Mouse (Mus musculus) limb, embryonic 14.5 days (tissue): Measurements from ENCODE around the gene Wnt8b. TPM values are rescaled to one million over a fixed set of nuclear protein-coding genes. Genes with fewer than 3 reads are reported as not detected.
"Not testable (repeated sequence)": the region's sequence is repeated elsewhere in the genome, so short reads cannot be mapped to it uniquely, and the experiment has no call there.

Experiments
- ATAC-seq: fragments of 200-750 bp; cut with Nextera tagmentation; 2 replicates; pipeline ENCODE4 v1.8.0; 2017; ENCODE audit warnings: low read depth, moderate number of reproducible peaks, moderate TSS enrichment; ENCODE audit not compliant: low FRiP score
- DNase-seq: peaks from one replicate; pipeline ENCODE4 v3.0.0-alpha.2; 2015; ENCODE audit warnings: low spot score
- H3K27ac ChIP-seq: fragments of 300-500 bp; sonication (generic); replicated peaks from 2 replicates; pipeline ENCODE4 v1.5.1; 2014; ENCODE audit warnings: low read depth, mild to moderate bottlenecking, low read length, moderate library complexity, mixed read lengths
- H3K27me3 ChIP-seq: fragments of 300-500 bp; sonication (generic); 2 replicates; pipeline ENCODE4 v1.6.1; 2014; ENCODE audit warnings: low read length, mixed read lengths; ENCODE audit not compliant: control insufficient read depth, insufficient read depth
- H3K36me3 ChIP-seq: fragments of 300-500 bp; sonication (generic); 2 replicates; pipeline ENCODE4 v1.6.1; 2014; ENCODE audit warnings: mild to moderate bottlenecking, low read length, moderate library complexity, mixed read lengths; ENCODE audit not compliant: control insufficient read depth, insufficient read depth
- H3K4me1 ChIP-seq: fragments of 300-500 bp; sonication (generic); 2 replicates; pipeline ENCODE4 v1.6.1; 2014; ENCODE audit warnings: antibody characterized with exemption, low read length, mixed read lengths; ENCODE audit not compliant: control insufficient read depth, insufficient read depth
- H3K4me2 ChIP-seq: fragments of 300-500 bp; sonication (generic); replicated peaks from 2 replicates; pipeline ENCODE4 v1.6.1; 2014; ENCODE audit warnings: low read depth, mild to moderate bottlenecking, low read length, moderate library complexity; ENCODE audit not compliant: severe bottlenecking
- H3K4me3 ChIP-seq: fragments of 300-500 bp; sonication (generic); replicated peaks from 2 replicates; pipeline ENCODE4 v1.5.1; 2014; ENCODE audit warnings: low read length
- H3K9ac ChIP-seq: fragments of 300-500 bp; sonication (generic); 2 replicates; pipeline ENCODE4 v1.6.1; 2014; ENCODE audit warnings: mild to moderate bottlenecking, low read depth, low read length, moderate library complexity; ENCODE audit not compliant: severe bottlenecking
- H3K9me3 ChIP-seq: fragments of 300-500 bp; sonication (generic); 2 replicates; pipeline ENCODE4 v1.6.1; 2016; ENCODE audit warnings: low read length; ENCODE audit not compliant: control insufficient read depth
- POLR2A ChIP-seq: fragments of 200-500 bp; IDR thresholded peaks from 2 replicates; pipeline ENCODE4 v1.8.0; 2012; ENCODE audit warnings: inconsistent platforms, mild to moderate bottlenecking, moderate library complexity, borderline replicate concordance; ENCODE audit not compliant: insufficient read depth, insufficient read length; ENCODE audit errors: extremely low read depth
- WGBS: fragments of 180-500 bp; shearing (Covaris S2); extraction: QIAGEN DNeasy Blood & Tissue Kit; methylation state at CpG from one replicate; pipeline ENCODE4 v1.1.7; 2014; 5-methylcytosine and 5-hydroxymethylcytosine counted together
- polyA plus RNA-seq, 2 experiments: library from polyadenylated mRNA; depleted of rRNA in 1 of 2; stranded (reverse) in 1 of 2; unstranded in 1 of 2; fragments of >200 nt; fragmentation: Nextera tagmentation in 1 of 2; extraction: Ambion mirVana in 1 of 2; gene quantifications; 2 replicates each; pipeline versions ENCODE4 v1.2.1 to v1.2.3; 2012 to 2014

Wnt8b gene
- polyA plus RNA-seq, 2 experiments = 0.04 TPM; not detected in 1

- H3K4me1 ChIP-seq = no peaks in the 10 kb centered on the region
- no peak overlapping the region for H3K4me2 ChIP-seq
- no peaks in the 10 kb centered on the region for H3K27me3 ChIP-seq
- 53% methylated on average over 3 of the region's 3 CpGs for WGBS
- H3K27ac ChIP-seq = no peak overlapping the region
- TF ChIP-seq POLR2A = no peak
- no peak overlapping the region for H3K9ac ChIP-seq
- H3K36me3 ChIP-seq = no peaks in the 10 kb centered on the region
- ATAC-seq = no peak
- no peak overlapping the region for H3K4me3 ChIP-seq
- no peaks in the 10 kb centered on the region for H3K9me3 ChIP-seq
- no peak for DNase-seq
Observed at GRCm38 (mm10) chr19:44457359-44458055, 35.8 kb upstream of the Wnt8b start.

- Histone ChIP-seq H3K9me3 (no peaks in the 10 kb centered on the region), H3K4me2 (no peak overlapping the region), H3K9ac (no peak overlapping the region), H3K27me3 (no peaks in the 10 kb centered on the region), H3K4me3 (no peak overlapping the region), H3K4me1 (no peaks in the 10 kb centered on the region), H3K36me3 (no peaks in the 10 kb centered on the region), H3K27ac (no peak overlapping the region)
- DNase-seq (no peak), ATAC-seq (no peak)
- no peak for TF ChIP-seq POLR2A
- 69% methylated on average over 13 of the region's 13 CpGs for WGBS
Observed at GRCm38 (mm10) chr19:44458696-44459095, 34.6 kb upstream of the Wnt8b start.

DNA sequence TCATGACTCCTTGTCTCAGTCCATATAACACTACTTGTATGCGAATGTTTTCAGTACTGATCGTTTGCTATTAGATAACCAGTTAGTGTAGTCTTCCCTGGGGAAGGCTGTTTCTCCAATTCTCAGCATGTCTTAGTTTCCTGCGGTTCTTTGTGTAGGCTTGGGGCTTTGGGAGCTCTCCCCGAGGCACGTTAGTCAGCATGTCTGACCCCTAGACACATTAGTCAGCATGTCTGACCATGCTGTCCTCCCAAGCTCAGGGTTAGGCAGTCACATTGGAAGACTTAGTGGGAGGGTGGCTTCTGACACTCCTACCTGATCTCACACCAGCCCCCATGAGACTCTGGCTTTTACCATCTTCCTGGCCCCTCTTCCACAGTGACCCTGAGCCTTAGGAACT lies 32.8 kb upstream of the Wnt8b start:
- no peak for ATAC-seq

DNA sequence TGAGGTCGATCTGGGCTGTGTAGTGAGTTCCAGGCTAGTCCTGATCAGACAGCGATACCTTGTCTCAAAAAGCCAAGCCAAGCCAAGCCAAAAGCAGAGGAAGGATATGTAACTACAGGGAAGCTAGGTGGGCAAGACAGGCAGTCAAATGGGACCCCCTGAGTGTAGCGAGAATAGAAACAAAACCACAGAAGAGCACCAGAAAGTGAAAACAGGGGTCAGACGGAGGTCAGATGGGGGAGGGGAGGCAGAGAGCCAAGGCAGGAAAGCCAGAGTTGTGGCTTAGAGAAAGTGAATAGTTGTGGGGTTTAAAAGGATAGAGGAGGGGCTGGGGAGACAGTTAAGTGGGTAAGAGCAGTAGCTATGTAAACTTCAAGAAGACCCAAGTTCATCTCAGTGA lies 31.8 kb upstream of the Wnt8b start:
- no peaks in the 10 kb centered on the region for H3K9me3 ChIP-seq
- no peaks in the 10 kb centered on the region for H3K27me3 ChIP-seq
- ATAC-seq (no peak), DNase-seq (no peak)
- WGBS = 52% methylated on average over 4 of the region's 4 CpGs
- no peaks in the 10 kb centered on the region for H3K4me1 ChIP-seq
- no peak overlapping the region for H3K9ac ChIP-seq
- no peak overlapping the region for H3K27ac ChIP-seq
- H3K4me2 ChIP-seq = no peak overlapping the region
- H3K4me3 ChIP-seq = no peak overlapping the region
- H3K36me3 ChIP-seq = no peaks in the 10 kb centered on the region
- no peak for TF ChIP-seq POLR2A

More for the DNA sequence above, 32.8 kb upstream of the Wnt8b start:
- Histone ChIP-seq H3K4me2 (no peak overlapping the region), H3K9me3 (no peaks in the 10 kb centered on the region), H3K27ac (no peak overlapping the region), H3K27me3 (no peaks in the 10 kb centered on the region), H3K4me3 (no peak overlapping the region), H3K36me3 (no peaks in the 10 kb centered on the region), H3K9ac (no peak overlapping the region), H3K4me1 (no peaks in the 10 kb centered on the region)
- DNase-seq = no peak
- 81% methylated on average over 5 of the region's 5 CpGs for WGBS
- no peak for TF ChIP-seq POLR2A

- DNase-seq = no peak
- no peaks in the 10 kb centered on the region for H3K9me3 ChIP-seq
Observed at GRCm38 (mm10) chr19:44462141-44462540, 31.1 kb upstream of the Wnt8b start.

DNA sequence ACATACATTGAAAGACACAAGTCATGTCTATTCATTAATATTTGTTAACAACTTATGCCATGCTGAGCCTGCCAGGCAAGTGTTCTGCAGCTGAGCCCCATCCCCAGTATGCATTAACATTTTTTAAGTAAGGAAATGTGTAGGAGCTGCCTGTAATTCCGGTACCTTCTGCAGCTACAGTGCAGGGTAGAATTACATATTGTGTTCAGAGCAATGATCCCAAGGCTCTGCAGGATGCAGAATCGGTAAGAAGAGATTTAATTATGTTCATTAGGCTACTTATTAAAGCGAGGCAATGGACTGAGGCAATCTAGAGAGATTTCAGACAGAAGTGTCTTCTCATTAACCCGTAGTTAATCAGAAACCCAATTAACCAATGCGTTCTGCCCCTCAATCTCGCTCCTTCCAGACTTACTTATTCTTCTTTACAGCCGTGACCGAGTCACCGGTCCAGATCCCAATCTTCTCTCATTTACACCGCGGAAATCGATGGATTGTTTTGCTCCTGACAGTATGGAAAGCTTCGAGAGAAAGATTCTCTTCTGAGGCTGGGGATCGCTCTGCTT lies 27.2 kb upstream of the Wnt8b start:
- 64% methylated on average over 14 of the region's 14 CpGs for WGBS
- H3K36me3 ChIP-seq, ATAC-seq: not testable (repeated sequence)

More at GRCm38 (mm10) chr19:44462141-44462540, 31.1 kb upstream of the Wnt8b start:
- no peaks in the 10 kb centered on the region for H3K4me1 ChIP-seq
- H3K27me3 ChIP-seq = no peaks in the 10 kb centered on the region
- ATAC-seq = no peak
- H3K4me3 ChIP-seq = no peak overlapping the region
- H3K27ac ChIP-seq = no peak overlapping the region
- H3K4me2 ChIP-seq = no peak overlapping the region
- H3K9ac ChIP-seq = no peak overlapping the region
- WGBS = 89% methylated on average over 4 of the region's 4 CpGs
- TF ChIP-seq POLR2A = no peak
- no peaks in the 10 kb centered on the region for H3K36me3 ChIP-seq

More for the DNA sequence above, 27.2 kb upstream of the Wnt8b start:
- H3K9me3 ChIP-seq = peaks cover 10% of the 10 kb centered on the region; the same call in 1 of the 2 replicates
- H3K9ac ChIP-seq, DNase-seq, H3K4me1 ChIP-seq, H3K4me3 ChIP-seq, H3K27me3 ChIP-seq, H3K4me2 ChIP-seq, H3K27ac ChIP-seq: not testable (repeated sequence)
